Mouse (Mus musculus): Measurements from ENCODE around the gene Irf8. TPM values are rescaled to one million over a fixed set of nuclear protein-coding genes. Genes with fewer than 3 reads are reported as not detected.
"Not testable (repeated sequence)": the region's sequence is repeated elsewhere in the genome, so short reads cannot be mapped to it uniquely, and the experiment has no call there.

Irf8 gene
- total RNA-seq, 2 experiments from 2014 or later, result 3.7 to 5.5 TPM

DNA sequence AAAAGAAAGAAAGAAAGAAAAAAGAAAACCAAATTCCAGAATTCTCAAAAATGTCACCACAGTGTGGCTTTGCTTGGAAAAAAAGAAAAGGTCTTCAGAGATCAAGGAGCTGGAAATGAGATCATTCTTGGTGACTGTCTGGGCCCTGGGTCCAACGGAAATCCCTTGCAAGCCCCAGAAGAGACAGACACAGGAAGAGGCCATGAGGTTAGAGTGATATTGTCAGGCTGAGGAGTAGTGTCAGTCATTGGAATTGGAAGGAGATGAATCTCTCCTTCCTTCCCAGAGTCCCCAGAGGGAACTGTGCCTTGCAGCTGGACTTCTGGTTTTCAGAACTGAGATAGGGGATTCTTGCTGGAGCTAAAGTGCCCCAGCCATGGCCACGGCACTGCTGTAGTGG lies 36.6 kb upstream of the Irf8 start:
- DNase-seq (ENCODE audit: extremely low spot score in 1 of 2, low spot score in 2 of 2), result no peak
- H3K4me3 ChIP-seq, result no peak overlapping the region
- intact Hi-C loops (cut with DNase I), result no loop called here
- H3K27ac ChIP-seq, result no peak overlapping the region; the same call in 1 of the 2 replicates
- no peak for TF ChIP-seq CTCF (IDR thresholded peaks at IDR 0.05)

DNA sequence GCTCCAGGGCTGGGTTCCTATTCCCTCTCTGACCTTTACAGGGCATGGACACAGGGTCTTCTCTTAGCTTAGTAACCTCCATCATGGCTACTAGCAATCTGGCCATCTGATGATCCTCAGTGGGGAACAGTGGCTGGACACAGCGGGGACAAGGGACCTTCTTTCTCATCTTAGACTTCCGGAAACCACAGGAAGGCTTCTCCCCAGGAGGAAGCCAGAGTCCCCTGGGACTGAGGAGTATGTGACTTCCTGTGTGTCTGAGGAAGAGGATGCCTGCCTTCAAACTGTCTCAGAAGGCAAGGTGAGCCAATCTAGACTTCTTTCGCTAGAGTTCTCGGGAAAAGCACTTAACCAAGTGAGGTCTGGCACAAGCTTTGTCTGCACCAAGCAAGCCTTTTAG lies 36.1 kb upstream of the Irf8 start:
- no peak overlapping the region; the same call in 1 of the 2 replicates for H3K27ac ChIP-seq
- no peak for TF ChIP-seq CTCF (IDR thresholded peaks at IDR 0.05)
- H3K4me3 ChIP-seq, result no peak overlapping the region
- DNase-seq (ENCODE audit: extremely low spot score in 1 of 2, low spot score in 2 of 2), result no peak
- intact Hi-C loops (cut with DNase I), result loop anchor here (2.0 kb wide), 1 partner anchor 35 kb away; no protein-coding TSS in a partner anchor

DNA sequence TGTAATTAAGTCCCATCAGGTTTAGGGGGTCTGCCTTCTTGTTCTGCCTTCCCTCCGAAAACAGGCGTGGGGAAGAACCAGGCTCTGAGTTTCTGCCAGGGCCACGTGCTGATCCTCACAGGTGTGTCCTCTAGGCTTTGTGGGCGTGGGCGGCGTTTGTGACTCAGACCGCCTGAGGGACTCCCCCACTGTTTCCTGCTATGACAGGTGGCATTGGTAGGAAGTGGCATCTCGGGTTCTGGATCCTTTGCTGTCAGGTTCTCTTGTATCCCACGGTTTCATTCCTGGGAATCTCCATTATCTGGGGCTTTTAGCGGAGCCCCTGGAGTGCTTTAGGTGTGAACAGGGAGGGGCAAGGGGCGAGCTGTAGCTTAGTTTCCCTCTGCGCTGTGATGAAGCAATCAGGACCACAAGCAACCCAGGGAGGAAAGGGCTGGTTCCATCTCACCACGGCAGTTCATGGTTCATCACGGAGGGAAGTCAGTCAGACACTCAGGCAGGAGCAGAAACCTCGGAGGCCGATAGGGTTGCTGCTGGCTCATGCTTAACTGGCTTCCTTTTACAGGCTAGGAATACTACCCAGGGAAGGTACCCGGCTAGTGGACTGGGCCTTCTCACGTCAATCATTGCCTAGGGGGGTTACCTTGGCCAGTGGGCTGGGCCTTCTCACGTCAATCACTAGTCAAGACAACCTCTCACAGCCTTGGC lies 34.2 kb upstream of the Irf8 start:
- Histone ChIP-seq H3K27ac (no peak overlapping the region), H3K4me3 (no peak overlapping the region)
- TF ChIP-seq CTCF (IDR thresholded peaks at IDR 0.05), result no peak
- intact Hi-C loops (cut with DNase I), result loop anchor here (2.0 kb wide), 1 partner anchor 33 kb away; no protein-coding TSS in a partner anchor
- peak; percentile 30 to 41 for DNase-seq (ENCODE audit: extremely low spot score in 1 of 2, low spot score in 2 of 2)

GRCm38 (mm10) chr8:120704203-120704602 lies 32.0 kb upstream of the Irf8 start:
- intact Hi-C loops (cut with DNase I), result no loop called here
- no peak for TF ChIP-seq CTCF (IDR thresholded peaks at IDR 0.05)

GRCm38 (mm10) chr8:120705163-120705562 lies 31.0 kb upstream of the Irf8 start:
- intact Hi-C loops (cut with DNase I), result no loop called here
- no peak for DNase-seq (ENCODE audit: extremely low spot score in 1 of 2, low spot score in 2 of 2)
- H3K27ac ChIP-seq, result no peak overlapping the region
- no peak for TF ChIP-seq CTCF (IDR thresholded peaks at IDR 0.05)
- no peak overlapping the region for H3K4me3 ChIP-seq

More at GRCm38 (mm10) chr8:120704203-120704602, 32.0 kb upstream of the Irf8 start:
- DNase-seq (ENCODE audit: extremely low spot score in 1 of 2, low spot score in 2 of 2), result no peak
- H3K4me3 ChIP-seq, result no peak overlapping the region
- no peak overlapping the region for H3K27ac ChIP-seq

GRCm38 (mm10) chr8:120706193-120706592 lies 30.0 kb upstream of the Irf8 start:
- no peak overlapping the region for H3K27ac ChIP-seq
- no peak for DNase-seq (ENCODE audit: extremely low spot score in 1 of 2, low spot score in 2 of 2)
- TF ChIP-seq CTCF (IDR thresholded peaks at IDR 0.05), result no peak
- intact Hi-C loops (cut with DNase I), result no loop called here
- H3K4me3 ChIP-seq, result no peak overlapping the region

GRCm38 (mm10) chr8:120709176-120709575 lies 27.0 kb upstream of the Irf8 start:
- Histone ChIP-seq H3K4me3 (no peak overlapping the region), H3K27ac (no peak overlapping the region)
- intact Hi-C loops (cut with DNase I), result no loop called here
- peak in 1 of 2 experiments; percentile 16 for DNase-seq (ENCODE audit: extremely low spot score in 1 of 2, low spot score in 2 of 2)
- no peak for TF ChIP-seq CTCF (IDR thresholded peaks at IDR 0.05)

DNA sequence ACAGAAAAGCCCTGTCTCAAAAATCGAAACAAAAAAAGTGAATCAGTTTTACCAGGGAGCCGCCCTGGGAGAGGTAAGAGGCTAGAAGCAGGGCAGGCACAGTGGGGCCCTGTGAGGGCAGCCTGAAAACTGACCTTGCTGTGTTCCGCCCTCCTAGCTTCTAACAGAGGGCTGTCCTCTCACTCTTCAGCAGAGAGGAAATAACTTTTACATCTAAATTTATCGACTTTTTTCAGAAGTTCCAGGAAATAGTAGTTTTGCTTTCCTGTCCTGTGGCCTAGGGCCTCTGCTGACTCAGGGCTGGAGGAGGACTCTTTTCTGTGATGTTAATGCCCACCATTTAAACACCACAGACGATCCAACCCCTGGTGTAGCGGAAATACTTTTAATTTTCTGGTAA lies 21.0 kb upstream of the Irf8 start:
- DNase-seq (ENCODE audit: extremely low spot score in 1 of 2, low spot score in 2 of 2), result no peak
- TF ChIP-seq CTCF (IDR thresholded peaks at IDR 0.05), result no peak
- H3K4me3 ChIP-seq, result no peak overlapping the region
- intact Hi-C loops (cut with DNase I), result no loop called here
- H3K27ac ChIP-seq, result no peak overlapping the region

GRCm38 (mm10) chr8:120715996-120716680 lies 20.0 kb upstream of the Irf8 start:
- intact Hi-C loops (cut with DNase I), result no loop called here
- Histone ChIP-seq H3K4me3 (no peak overlapping the region), H3K27ac (no peak overlapping the region)
- no peak for DNase-seq (ENCODE audit: extremely low spot score in 1 of 2, low spot score in 2 of 2)
- no peak for TF ChIP-seq CTCF (IDR thresholded peaks at IDR 0.05)

- H3K4me3 ChIP-seq, result no peak overlapping the region
- intact Hi-C loops (cut with DNase I), result no loop called here
- no peak overlapping the region for H3K27ac ChIP-seq
- no peak for DNase-seq (ENCODE audit: extremely low spot score in 1 of 2, low spot score in 2 of 2)
- no peak for TF ChIP-seq CTCF (IDR thresholded peaks at IDR 0.05)
Measured at GRCm38 (mm10) chr8:120719586-120720236, 16.4 kb upstream of the Irf8 start.

DNA sequence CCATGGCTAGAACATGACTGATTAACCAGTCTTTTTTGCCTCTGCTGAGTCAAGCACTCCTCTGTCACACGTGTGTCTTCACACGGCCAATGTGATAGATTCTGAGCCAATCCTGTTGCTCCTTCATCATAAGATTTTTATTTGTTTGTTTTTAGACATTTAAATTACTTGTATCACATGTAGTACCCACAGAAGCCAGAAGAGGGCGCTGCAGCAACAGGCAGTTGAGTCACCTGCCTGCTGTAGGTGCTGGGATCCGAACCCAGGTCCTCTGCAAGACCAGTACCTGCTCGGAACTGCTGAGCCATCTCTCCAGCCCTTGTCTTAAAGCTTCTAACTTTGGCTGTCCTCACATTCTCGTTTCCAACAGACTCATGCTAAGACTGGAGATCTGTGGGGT lies 13.1 kb upstream of the Irf8 start:
- intact Hi-C loops (cut with DNase I), result no loop called here
- DNase-seq (ENCODE audit: extremely low spot score in 1 of 2, low spot score in 2 of 2), result no peak
- no peak overlapping the region for H3K4me3 ChIP-seq
- TF ChIP-seq CTCF (IDR thresholded peaks at IDR 0.05), result peak; percentile 35
- H3K27ac ChIP-seq, result no peak overlapping the region

DNA sequence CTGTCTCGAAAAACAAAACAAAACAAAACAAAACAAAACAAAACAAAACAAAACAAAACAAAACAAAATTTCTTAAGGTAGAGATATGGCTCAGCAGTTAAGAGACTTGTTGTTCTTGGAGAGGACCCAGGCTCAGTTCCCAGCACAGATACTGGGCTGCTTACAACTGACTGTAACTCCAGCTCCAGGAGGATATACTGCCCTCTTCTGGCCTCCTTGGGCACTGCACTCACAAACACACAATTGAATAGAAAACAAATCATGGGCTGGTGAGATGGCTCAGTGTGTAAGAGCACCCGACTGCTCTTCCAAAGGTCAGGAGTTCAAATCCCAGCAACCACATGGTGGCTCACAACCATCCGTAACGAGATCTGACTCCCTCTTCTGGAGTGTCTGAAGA lies 12.1 kb upstream of the Irf8 start:
- H3K4me3 ChIP-seq; intact Hi-C loops (cut with DNase I); H3K27ac ChIP-seq; DNase-seq (ENCODE audit: extremely low spot score in 1 of 2, low spot score in 2 of 2): not testable (repeated sequence)
- TF ChIP-seq CTCF (IDR thresholded peaks at IDR 0.05), result peak; percentile 12

Measured in left cerebral cortex, adult 2 months (tissue).